Mouse (Mus musculus): Measurements from ENCODE around the gene Ly6g6e.

- TF ChIP-seq GATA1 (IDR thresholded peaks at IDR 0.05; ENCODE audit: low read length) = no peak
- no peak for TF ChIP-seq TAL1 (IDR thresholded peaks at IDR 0.05; ENCODE audit: low read length)
These were observed 44.6 kb downstream of the Ly6g6e start, which contains the start of gene Gpank1 for GRCm38 (mm10) chr17:35121143-35121799.
